Mouse (Mus musculus) lung, embryonic 14.5 days (tissue): ENCODE measurements around the gene Pld5. TPM values are rescaled to one million over a fixed set of nuclear protein-coding genes. Genes with fewer than 3 reads are reported as not detected.
A peak's percentile ranks its signal among the peaks of the same experiment; 100 is the strongest.

Experiments
- ATAC-seq: fragments of 200-750 bp; cut with Nextera tagmentation; 2 replicates; pipeline ENCODE4 v1.8.0; 2017; ENCODE audit warnings: mild to moderate bottlenecking, moderate TSS enrichment, moderate library complexity; ENCODE audit not compliant: insufficient read depth
- DNase-seq: peaks from one replicate; pipeline ENCODE4 v3.0.0-alpha.2; 2015
- H3K27ac ChIP-seq: fragments of 300-500 bp; sonication (generic); 2 replicates; pipeline ENCODE4 v1.5.1; 2014; ENCODE audit warnings: low read depth, mild to moderate bottlenecking, moderate library complexity
- H3K27me3 ChIP-seq: fragments of 300-500 bp; sonication (generic); 2 replicates; pipeline ENCODE4 v1.6.1; 2014; ENCODE audit warnings: low read length, control low read depth; ENCODE audit not compliant: insufficient read depth
- H3K36me3 ChIP-seq: fragments of 300-500 bp; sonication (generic); 2 replicates; pipeline ENCODE4 v1.6.1; 2014; ENCODE audit warnings: control low read depth; ENCODE audit not compliant: insufficient read depth
- H3K4me1 ChIP-seq: fragments of 300-500 bp; sonication (generic); 2 replicates; pipeline ENCODE4 v1.6.1; 2014; ENCODE audit warnings: antibody characterized with exemption, control low read depth; ENCODE audit not compliant: insufficient read depth
- H3K4me2 ChIP-seq: fragments of 300-500 bp; sonication (generic); 2 replicates; pipeline ENCODE4 v1.6.1; 2014; ENCODE audit warnings: mild to moderate bottlenecking
- H3K4me3 ChIP-seq: fragments of 300-500 bp; sonication (generic); 2 replicates; pipeline ENCODE4 v1.5.1; 2014; ENCODE audit warnings: low read depth, low read length
- H3K9ac ChIP-seq: fragments of 300-500 bp; sonication (generic); 2 replicates; pipeline ENCODE4 v1.6.1; 2014
- H3K9me3 ChIP-seq: fragments of 300-500 bp; sonication (generic); 2 replicates; pipeline ENCODE4 v1.6.1; 2016; ENCODE audit warnings: low read depth, low read length, control low read depth
- CTCF ChIP-seq: IDR thresholded peaks from 2 replicates; pipeline ENCODE4 v1.5.1; 2016; ENCODE audit warnings: antibody characterized with exemption, low read depth
- WGBS: fragments of 180-500 bp; shearing (Covaris S2); extraction: QIAGEN DNeasy Blood & Tissue Kit; methylation state at CpG from one replicate; pipeline ENCODE4 v1.1.7; 2014; 5-methylcytosine and 5-hydroxymethylcytosine counted together
- polyA plus RNA-seq: library from polyadenylated mRNA; unstranded; fragments of >200 nt; fragmentation: Nextera tagmentation; extraction: Ambion mirVana; gene quantifications from 2 replicates; pipeline ENCODE4 v1.2.1, GENCODE M21; 2014

The Pld5 gene
- polyA plus RNA-seq, 1 experiment from 2014 or later: 0.30 TPM

- ATAC-seq (no peak), DNase-seq (no peak)
- Histone ChIP-seq H3K27ac (no peak overlapping the region), H3K4me2 (no peak overlapping the region), H3K9ac (no peak overlapping the region), H3K9me3 (no peaks in the 10 kb centered on the region), H3K27me3 (no peaks in the 10 kb centered on the region), H3K4me3 (no peak overlapping the region), H3K36me3 (no peaks in the 10 kb centered on the region), H3K4me1 (no peaks in the 10 kb centered on the region)
- WGBS: 81% methylated on average over 2 of the region's 2 CpGs
- no peak for TF ChIP-seq CTCF
Measured at GRCm38 (mm10) chr1:175961786-175962185, 313.3 kb downstream of the Pld5 start.

GRCm38 (mm10) chr1:175950851-175951250 is 324.3 kb downstream of the Pld5 start:
- Histone ChIP-seq H3K27ac (no peak overlapping the region), H3K4me2 (no peak overlapping the region), H3K9me3 (no peaks in the 10 kb centered on the region), H3K4me1 (no peaks in the 10 kb centered on the region), H3K27me3 (no peaks in the 10 kb centered on the region), H3K9ac (no peak overlapping the region), H3K36me3 (no peaks in the 10 kb centered on the region), H3K4me3 (no peak overlapping the region)
- ATAC-seq (no peak), DNase-seq (no peak)
- 53% methylated on average over 2 of the region's 2 CpGs for WGBS
- no peak for TF ChIP-seq CTCF

GRCm38 (mm10) chr1:175950421-175950820 is 324.7 kb downstream of the Pld5 start:
- H3K4me3 ChIP-seq: no peak overlapping the region
- H3K4me1 ChIP-seq: no peaks in the 10 kb centered on the region
- no peak overlapping the region for H3K4me2 ChIP-seq
- no peaks in the 10 kb centered on the region for H3K9me3 ChIP-seq
- H3K9ac ChIP-seq: no peak overlapping the region
- no peaks in the 10 kb centered on the region for H3K36me3 ChIP-seq
- ATAC-seq (no peak), DNase-seq (no peak)
- no peak for TF ChIP-seq CTCF
- WGBS: 77% methylated on average over 3 of the region's 3 CpGs
- H3K27me3 ChIP-seq: no peaks in the 10 kb centered on the region
- H3K27ac ChIP-seq: no peak overlapping the region

GRCm38 (mm10) chr1:175946718-175947315 is 328.3 kb downstream of the Pld5 start:
- DNase-seq (no peak), ATAC-seq (no peak)
- Histone ChIP-seq H3K27me3 (no peaks in the 10 kb centered on the region), H3K27ac (no peak overlapping the region), H3K4me2 (no peak overlapping the region), H3K36me3 (no peaks in the 10 kb centered on the region), H3K9ac (no peak overlapping the region), H3K4me1 (no peaks in the 10 kb centered on the region), H3K9me3 (no peaks in the 10 kb centered on the region), H3K4me3 (no peak overlapping the region)
- 66% methylated on average over 4 of the region's 4 CpGs for WGBS
- TF ChIP-seq CTCF: no peak

DNA sequence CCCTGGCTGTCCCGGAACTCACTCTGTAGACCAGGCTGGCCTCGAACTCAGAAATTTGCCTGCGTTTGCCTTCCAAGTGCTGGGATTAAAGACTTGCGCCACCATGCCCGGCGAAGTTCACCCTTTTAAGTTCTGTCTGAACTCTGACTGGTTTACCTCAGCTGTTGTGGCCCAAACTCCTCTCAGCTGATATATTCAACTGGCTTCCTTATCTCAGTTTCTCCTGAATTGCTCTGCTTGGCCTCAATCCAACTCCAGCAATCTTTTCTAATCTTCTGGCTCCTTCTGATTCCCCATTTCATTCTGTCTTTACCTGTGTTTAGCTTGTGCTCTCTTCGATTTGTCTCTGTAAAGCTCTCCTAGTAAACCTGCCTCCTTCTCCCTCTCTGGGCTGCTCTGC is 331.9 kb downstream of the Pld5 start:
- no peak for TF ChIP-seq CTCF
- 78% methylated on average over 7 of the region's 7 CpGs for WGBS
- Histone ChIP-seq H3K4me1 (no peaks in the 10 kb centered on the region), H3K9ac (no peak overlapping the region), H3K36me3 (no peaks in the 10 kb centered on the region), H3K27ac (no peak overlapping the region), H3K4me3 (no peak overlapping the region), H3K9me3 (no peaks in the 10 kb centered on the region), H3K4me2 (no peak overlapping the region), H3K27me3 (no peaks in the 10 kb centered on the region)
- no peak for DNase-seq
- no peak for ATAC-seq

GRCm38 (mm10) chr1:175938731-175939130 is 336.4 kb downstream of the Pld5 start:
- H3K27ac ChIP-seq: no peak overlapping the region
- no peak overlapping the region for H3K9ac ChIP-seq
- H3K4me1 ChIP-seq: no peaks in the 10 kb centered on the region
- no peaks in the 10 kb centered on the region for H3K27me3 ChIP-seq
- no peak overlapping the region for H3K4me3 ChIP-seq
- ATAC-seq (no peak), DNase-seq (no peak)
- H3K9me3 ChIP-seq: no peaks in the 10 kb centered on the region
- no peak overlapping the region for H3K4me2 ChIP-seq
- H3K36me3 ChIP-seq: no peaks in the 10 kb centered on the region
- TF ChIP-seq CTCF: no peak
- WGBS: 65% methylated on average over 3 of the region's 3 CpGs

- Histone ChIP-seq H3K27me3 (no peaks in the 10 kb centered on the region), H3K36me3 (no peaks in the 10 kb centered on the region), H3K27ac (no peak overlapping the region), H3K4me1 (no peaks in the 10 kb centered on the region), H3K4me3 (no peak overlapping the region), H3K9me3 (no peaks in the 10 kb centered on the region), H3K9ac (peak overlapping the region; percentile 32; the same call in 1 of the 2 replicates), H3K4me2 (peak overlapping the region; percentile 51)
- WGBS: 9% methylated on average over 11 of the region's 11 CpGs
- TF ChIP-seq CTCF: peak; percentile 92
- DNase-seq (peak; percentile 97), ATAC-seq (peak; percentile 91)
Measured at GRCm38 (mm10) chr1:175936282-175936737, 338.8 kb downstream of the Pld5 start.
